Mouse (Mus musculus) cerebellum, postnatal 10 days (tissue): Measurements from ENCODE around the gene Larp7.

Source experiments
- DNase-seq, 2 experiments: peaks; one replicate each; pipeline ENCODE4 v3.0.0; 2021; ENCODE audit warnings: mixed read lengths in 2 of 2

Larp7 gene

GRCm38 (mm10) chr3:127552973-127553719 lies at the start of gene Larp7, which contains the start of gene Zgrf1:
Gene Larp7, minus strand, starts transcription at chr3:127553349.
Gene Zgrf1, plus strand, starts transcription at chr3:127553489.
- peak; percentile 99 for DNase-seq

GRCm38 (mm10) chr3:127597136-127597535 lies 44.0 kb upstream of the Larp7 start:
- DNase-seq: no peak

- peak; percentile 51 to 69 for DNase-seq
These were observed 19.4 kb upstream of the Larp7 start for GRCm38 (mm10) chr3:127572557-127572956.

GRCm38 (mm10) chr3:127565129-127565528 lies 12.0 kb upstream of the Larp7 start:
- no peak for DNase-seq

GRCm38 (mm10) chr3:127562974-127563373 lies 9.8 kb upstream of the Larp7 start:
- DNase-seq: no peak

- DNase-seq: no peak
These were observed 5.1 kb upstream of the Larp7 start for GRCm38 (mm10) chr3:127558201-127558600.

GRCm38 (mm10) chr3:127554723-127555122 lies 1.6 kb upstream of the Larp7 start:
- peak in 1 of 2 experiments; percentile 24 for DNase-seq

- DNase-seq: no peak
These were observed 533 bp upstream of the Larp7 start for GRCm38 (mm10) chr3:127553720-127554043.

- no peak for DNase-seq
These were observed 646 bp downstream of the Larp7 start for GRCm38 (mm10) chr3:127552434-127552972.

GRCm38 (mm10) chr3:127547882-127548281 lies 5.3 kb downstream of the Larp7 start:
- DNase-seq: peak; percentile 37 to 50

GRCm38 (mm10) chr3:127544610-127545121 lies 8.5 kb downstream of the Larp7 start:
- no peak for DNase-seq

- DNase-seq: no peak
These were observed 9.2 kb downstream of the Larp7 start for GRCm38 (mm10) chr3:127543976-127544375.

- no peak for DNase-seq
These were observed 14.0 kb downstream of the Larp7 start for GRCm38 (mm10) chr3:127539193-127539592.

- DNase-seq: no peak
These were observed 22.9 kb downstream of the Larp7 start for GRCm38 (mm10) chr3:127530293-127530692.

GRCm38 (mm10) chr3:127529824-127530223 lies 23.3 kb downstream of the Larp7 start:
- DNase-seq: no peak

GRCm38 (mm10) chr3:127529210-127529609 lies 23.9 kb downstream of the Larp7 start:
- no peak for DNase-seq

- peak; percentile 31 to 37 for DNase-seq
These were observed 25.6 kb downstream of the Larp7 start for GRCm38 (mm10) chr3:127527465-127528034.

- DNase-seq: no peak
These were observed 27.8 kb downstream of the Larp7 start for GRCm38 (mm10) chr3:127525188-127525819.

GRCm38 (mm10) chr3:127521156-127521555 lies 32.0 kb downstream of the Larp7 start:
- peak in 1 of 2 experiments; percentile 17 for DNase-seq

- no peak for DNase-seq
These were observed 32.8 kb downstream of the Larp7 start for GRCm38 (mm10) chr3:127520300-127520699.

- DNase-seq: no peak
These were observed 37.9 kb downstream of the Larp7 start for GRCm38 (mm10) chr3:127515251-127515650.

GRCm38 (mm10) chr3:127513699-127514098 lies 39.5 kb downstream of the Larp7 start:
- no peak for DNase-seq

GRCm38 (mm10) chr3:127512794-127513335 lies 40.3 kb downstream of the Larp7 start:
- DNase-seq: no peak
